Comparison of ENCODE assay signal across 10 mouse cellular contexts in genomic region chr16:94714483-94714882, GRCm38 (mm10).
A peak's percentile ranks its signal among the peaks of the same experiment; 100 is the strongest.
DNase-seq lines count a peak whose midpoint lies in the region; ATAC-seq and TF ChIP-seq lines count a peak whose summit lies in the region.
"Had no signal": no experiment of that assay in that cellular context is flagged by ENCODE, and none has a peak within 500 bp of the region (broad histone marks: within the 10 kb centered on the region; RNA-seq: fewer than 3 reads in every experiment).

No protein-coding gene starts in this region.

- peak overlapping the region; percentile 18 for H3K4me3 ChIP-seq in ES-Bruce4 (ENCODE audit: low read depth, low read length)
- no peak overlapping the region for H3K4me3 ChIP-seq in hindbrain, embryonic 12.5 days

- peak; percentile 38; the same call in 1 of the 2 replicates for ATAC-seq in hindbrain, embryonic 12.5 days (ENCODE audit: low FRiP score)

- no peaks in the 10 kb centered on the region for H3K27me3 ChIP-seq in ES-Bruce4 (ENCODE audit: control insufficient read depth, insufficient read depth, low read length, poor library complexity, severe bottlenecking)
- H3K27me3 ChIP-seq in hindbrain, embryonic 12.5 days = no peaks in the 10 kb centered on the region
- H3K27me3 ChIP-seq: heart, embryonic 12.5 days had no signal

- TF ChIP-seq CTCF in ES-Bruce4 (IDR thresholded peaks at IDR 0.05; ENCODE audit: low read depth, low read length) = no peak

- DNase-seq in embryo, embryonic 10 days (ENCODE audit: low spot score) = peak; percentile 27
- DNase-seq in embryo, embryonic 9.5 days (ENCODE audit: extremely low spot score) = no peak
- DNase-seq in kidney, postnatal 36 days = peak; percentile 25 to 45
- DNase-seq in right cerebral cortex, adult 2 months (ENCODE audit: low spot score in 2 of 2) = no peak
- DNase-seq in heart, adult 9 months (ENCODE audit: low spot score in 2 of 2) = no peak
- no peak for DNase-seq in thymus, postnatal 36 days

- TF ChIP-seq EP300 in ES-Bruce4 (IDR thresholded peaks at IDR 0.05; ENCODE audit: insufficient read depth, low read depth, low read length) = no peak

- TF ChIP-seq POLR2A in ES-Bruce4 (IDR thresholded peaks at IDR 0.05; ENCODE audit: insufficient read depth, low read length) = no peak

- H3K36me3 ChIP-seq in ES-Bruce4 (ENCODE audit: control insufficient read depth, insufficient read depth, low read length, poor library complexity, severe bottlenecking) = no peaks in the 10 kb centered on the region
- H3K36me3 ChIP-seq in hindbrain, embryonic 12.5 days = no peaks in the 10 kb centered on the region
- H3K36me3 ChIP-seq: heart, embryonic 12.5 days had no signal

- H3K4me1 ChIP-seq in ES-Bruce4 (ENCODE audit: control insufficient read depth, insufficient read depth, low read length) = peaks cover 2% of the 10 kb centered on the region
- H3K4me1 ChIP-seq in hindbrain, embryonic 12.5 days = peaks cover 10% of the 10 kb centered on the region; the same call in 1 of the 2 replicates

- H3K27ac ChIP-seq in ES-Bruce4 (ENCODE audit: insufficient read depth, low read length) = no peak overlapping the region
- H3K27ac ChIP-seq in hindbrain, embryonic 12.5 days = no peak overlapping the region

- H3K9ac ChIP-seq in ES-Bruce4 (ENCODE audit: low read depth, poor library complexity, severe bottlenecking) = peak overlapping the region; percentile 48; the same call in 1 of the 2 replicates
- no peak overlapping the region for H3K9ac ChIP-seq in hindbrain, embryonic 12.5 days
- H3K9ac ChIP-seq: liver, postnatal 0 days had no signal

- H3K4me2 ChIP-seq in hindbrain, embryonic 12.5 days (replicated peaks) = no peak overlapping the region

- 57% methylated on average over 14 of the region's 14 CpGs for WGBS in hindbrain, embryonic 12.5 days

- H3K9me3 ChIP-seq in ES-Bruce4 (replicated peaks; ENCODE audit: control insufficient read depth, insufficient read depth, low read length, poor library complexity, severe bottlenecking) = peaks cover 3% of the 10 kb centered on the region; the same call in 1 of the 2 replicates
- H3K9me3 ChIP-seq in hindbrain, embryonic 12.5 days (replicated peaks) = 0 out of 2 replicates have a peak, but pooled peaks cover 9% of the 10 kb centered on the region

Comparison
In these comparisons a context has a peak if more than half of its experiments do, and no peak if none do; other contexts are left out.
1. DNase-seq: peak in embryo, embryonic 10 days (single experiment) and kidney, postnatal 36 days (2 of 2); none in embryo, embryonic 9.5 days (single experiment), right cerebral cortex, adult 2 months (0 of 2), heart, adult 9 months (0 of 2) and thymus, postnatal 36 days (0 of 2).